In the genomic region with DNA sequence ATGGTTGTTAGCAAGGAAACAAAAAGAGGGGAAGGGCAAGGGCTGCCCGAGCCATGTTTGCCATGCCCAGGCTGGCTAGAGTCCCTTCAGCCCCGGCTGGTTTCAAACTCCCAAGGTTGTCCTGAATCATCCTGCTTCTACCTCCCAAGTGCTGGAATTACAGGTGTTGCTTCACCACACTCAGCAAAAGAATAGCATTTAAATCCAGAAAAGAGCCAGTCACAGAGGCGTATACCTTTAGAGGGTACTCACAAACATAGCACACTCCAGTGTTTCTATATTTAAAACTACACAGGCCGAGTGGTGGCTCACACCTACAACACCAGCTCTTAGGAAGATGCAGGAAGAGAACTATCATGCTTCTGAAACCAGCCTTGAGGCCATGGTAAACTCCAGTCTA, we compare ENCODE assay signal across 50 mouse cellular contexts. TPM values are rescaled to one million over a fixed set of nuclear protein-coding genes. Genes with fewer than 3 reads are reported as not detected.
"Had no signal": no experiment of that assay in that cellular context is flagged by ENCODE, and none has a peak within 500 bp of the region (broad histone marks: within the 10 kb centered on the region; RNA-seq: fewer than 3 reads in every experiment).

No protein-coding gene starts in this region.

- H3K27me3 ChIP-seq: heart, embryonic 12.5 days; heart, embryonic 15.5 days; hindbrain, embryonic 12.5 days; hindbrain, embryonic 13.5 days; hindbrain, embryonic 15.5 days; intestine, embryonic 15.5 days; kidney, embryonic 15.5 days had no signal

- H3K9me3 ChIP-seq: heart, embryonic 15.5 days; hindbrain, embryonic 10.5 days; hindbrain, embryonic 12.5 days; hindbrain, embryonic 13.5 days; hindbrain, embryonic 15.5 days; intestine, embryonic 15.5 days; kidney, embryonic 15.5 days had no signal

- H3K36me3 ChIP-seq: heart, embryonic 12.5 days; heart, embryonic 15.5 days; hindbrain, embryonic 10.5 days; hindbrain, embryonic 12.5 days; hindbrain, embryonic 13.5 days; hindbrain, embryonic 15.5 days; intestine, embryonic 15.5 days; kidney, embryonic 15.5 days had no signal

- H3K27ac ChIP-seq: heart, adult 2 months; heart, embryonic 15.5 days; hindbrain, embryonic 10.5 days; hindbrain, embryonic 12.5 days; hindbrain, embryonic 13.5 days; hindbrain, embryonic 14.5 days; hindbrain, embryonic 15.5 days; hindbrain, postnatal 0 days; intestine, embryonic 15.5 days; kidney, embryonic 15.5 days; kidney, postnatal 0 days; layer of hippocampus, adult 2 months; left cerebral cortex, adult 2 months had no signal

- H3K4me2 ChIP-seq: heart, embryonic 11.5 days; heart, embryonic 12.5 days; heart, embryonic 15.5 days; hindbrain, embryonic 12.5 days; hindbrain, embryonic 13.5 days; hindbrain, embryonic 14.5 days; hindbrain, embryonic 15.5 days; intestine, embryonic 15.5 days; kidney, embryonic 15.5 days had no signal

- H3K4me1 ChIP-seq: heart, embryonic 12.5 days; hindbrain, embryonic 12.5 days; hindbrain, embryonic 13.5 days; hindbrain, embryonic 15.5 days; intestine, embryonic 15.5 days had no signal

- H3K4me3 ChIP-seq: heart, adult 2 months; heart, embryonic 12.5 days; heart, embryonic 15.5 days; hindbrain, embryonic 10.5 days; hindbrain, embryonic 12.5 days; hindbrain, embryonic 13.5 days; hindbrain, embryonic 15.5 days; intestine, embryonic 15.5 days; kidney, embryonic 15.5 days; layer of hippocampus, adult 2 months; left cerebral cortex, adult 2 months had no signal

- H3K9ac ChIP-seq: heart, embryonic 12.5 days; heart, embryonic 15.5 days; hindbrain, embryonic 12.5 days; hindbrain, embryonic 13.5 days; hindbrain, embryonic 14.5 days; hindbrain, embryonic 15.5 days; intestine, embryonic 15.5 days; kidney, embryonic 15.5 days had no signal

- ATAC-seq: hindbrain, embryonic 16.5 days; hindbrain, postnatal 0 days; inflammation-experienced regulatory T-cells, adult 6 months; intestine, embryonic 15.5 days; intestine, embryonic 16.5 days; intestine, postnatal 0 days had no signal

- DNase-seq: heart, adult 2 months; heart, postnatal 10 days; heart, postnatal 4 days; kidney, adult 11 months; kidney, adult 18-20 months; kidney, adult 2 months; kidney, adult 8-10 months; kidney, adult 9 months; kidney, postnatal 10 days; kidney, postnatal 14 days; kidney, postnatal 25 days; kidney, postnatal 36 days; kidney, postnatal 4 days; layer of hippocampus, adult 9-11 months; layer of hippocampus, postnatal 36 days had no signal

RNA-seq across cellular contexts. Expression of gene 1700102P08Rik, which starts 16.9 kb away (rescaled TPM):
- polyA plus RNA-seq: heart, postnatal 0 days had no signal

RNA-seq across cellular contexts. Expression of gene Ccdc36, which starts 18.7 kb away (rescaled TPM):
- total RNA-seq: heart, adult 2 months; heart, adult 8-10 months; heart, postnatal 10 days; heart, postnatal 25 days; layer of hippocampus, adult 18-20 months had no signal
- polyA plus RNA-seq: heart, adult 2 months; inflammation-experienced regulatory T-cells, adult 6 months; kidney, adult 2 months; large intestine, adult 2 months had no signal

RNA-seq across cellular contexts. Expression of gene BC048562, which starts 26.7 kb away (rescaled TPM):
- total RNA-seq: heart, adult 2 months; heart, adult 8-10 months; heart, postnatal 10 days; heart, postnatal 25 days; heart, postnatal 4 days; hematopoietic stem cell, adult 5-6 weeks; hindbrain, postnatal 0 days; layer of hippocampus, adult 18-20 months; layer of hippocampus, adult 2 months; layer of hippocampus, adult 8-10 months; layer of hippocampus, postnatal 10 days; layer of hippocampus, postnatal 14 days; layer of hippocampus, postnatal 25 days; layer of hippocampus, postnatal 36 days; left cerebral cortex, adult 18-20 months; left cerebral cortex, adult 2 months had no signal
- polyA plus RNA-seq: heart, adult 2 months; heart, embryonic 11.5 days; heart, embryonic 12.5 days; heart, embryonic 14.5 days; heart, embryonic 15.5 days; heart, embryonic 16.5 days; heart, postnatal 0 days; hindbrain, embryonic 10.5 days; hindbrain, embryonic 11.5 days; hindbrain, embryonic 12.5 days; hindbrain, embryonic 13.5 days; hindbrain, embryonic 14.5 days; hindbrain, embryonic 15.5 days; hindbrain, embryonic 16.5 days; hindbrain, postnatal 0 days; inflammation-experienced regulatory T-cells, adult 6 months; intestine, embryonic 14.5 days; intestine, embryonic 15.5 days; intestine, embryonic 16.5 days; intestine, postnatal 0 days; kidney, adult 2 months; kidney, embryonic 14.5 days; kidney, embryonic 15.5 days; kidney, embryonic 16.5 days; kidney, postnatal 0 days; large intestine, adult 2 months had no signal
